Mouse (Mus musculus): ENCODE measurements around the gene Ganab.
A peak's percentile ranks its signal among the peaks of the same experiment; 100 is the strongest.

Gene Ganab

DNA sequence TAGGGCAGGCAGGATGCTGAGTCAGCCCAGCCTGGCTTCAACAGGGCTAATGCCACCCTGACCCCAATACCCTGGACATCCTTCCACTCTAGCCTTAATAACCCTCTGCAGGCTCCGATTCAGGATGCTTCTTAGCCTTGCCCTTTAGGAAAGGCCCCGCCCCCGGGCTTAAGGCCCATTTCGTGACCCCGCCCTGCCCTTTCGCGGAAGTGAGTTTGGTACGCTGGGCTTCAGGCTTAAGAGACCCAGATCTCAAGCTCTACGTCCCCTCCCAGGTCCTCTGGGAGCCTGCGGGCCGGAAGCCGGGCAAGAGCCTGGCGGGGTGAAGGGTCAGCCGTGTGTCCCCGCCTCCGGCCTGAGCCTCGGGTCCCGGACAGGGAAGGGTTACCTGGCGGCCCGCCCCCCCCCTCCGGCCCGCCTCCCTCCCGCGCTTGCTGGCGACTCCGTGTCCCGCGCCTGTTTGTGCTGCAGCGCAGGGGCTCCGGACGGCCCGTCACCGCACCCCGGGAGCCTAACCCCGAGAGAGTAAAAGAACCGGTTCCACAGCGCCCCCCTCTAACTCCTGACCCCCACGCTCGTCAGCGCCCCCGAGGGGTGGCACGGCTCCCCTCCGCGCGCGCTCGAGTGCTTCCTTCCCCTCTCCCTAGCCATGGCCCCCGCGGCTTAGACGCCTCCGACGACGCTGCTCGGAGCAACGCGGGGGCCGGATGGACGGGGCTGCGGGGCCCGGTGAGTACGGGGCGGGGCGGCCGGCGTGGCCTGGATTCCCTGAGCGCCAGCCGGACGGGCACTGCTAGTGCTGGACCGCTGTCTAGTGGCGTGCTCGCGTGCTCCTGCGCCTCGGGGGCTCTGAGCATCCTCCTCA is 31.6 kb downstream of the Ganab start, which contains the start of the genes Rom1 and Eml3:
Rom1 (minus strand) TSS at position 133 of the 865 bp plus-strand sequence.
Eml3 (plus strand) TSS at position 329 of the 865 bp plus-strand sequence.
- DNase-seq (ENCODE audit: low spot score in 2 of 2), result peak; percentile 42 to 65

DNA sequence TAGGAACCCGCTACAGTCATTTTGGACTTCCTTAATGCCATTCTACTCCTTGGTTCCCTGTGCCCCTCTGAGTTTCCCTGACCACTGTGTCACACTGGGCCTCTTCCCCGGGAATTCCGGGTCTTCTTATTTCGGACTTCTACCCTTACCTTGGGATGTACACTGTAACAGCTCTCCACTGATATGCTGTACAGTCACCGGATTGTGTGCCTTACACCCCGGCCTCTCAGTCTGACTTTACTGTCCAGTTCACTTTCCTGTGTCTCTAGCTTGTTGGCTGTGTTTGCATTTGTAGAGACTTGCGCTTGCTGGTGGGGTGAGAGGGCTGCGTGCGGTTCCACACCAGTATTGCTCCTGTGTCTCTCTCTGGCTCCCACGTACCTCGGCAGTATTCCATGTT is 32.2 kb downstream of the Ganab start:
- no peak for DNase-seq (ENCODE audit: low spot score in 2 of 2)

DNA sequence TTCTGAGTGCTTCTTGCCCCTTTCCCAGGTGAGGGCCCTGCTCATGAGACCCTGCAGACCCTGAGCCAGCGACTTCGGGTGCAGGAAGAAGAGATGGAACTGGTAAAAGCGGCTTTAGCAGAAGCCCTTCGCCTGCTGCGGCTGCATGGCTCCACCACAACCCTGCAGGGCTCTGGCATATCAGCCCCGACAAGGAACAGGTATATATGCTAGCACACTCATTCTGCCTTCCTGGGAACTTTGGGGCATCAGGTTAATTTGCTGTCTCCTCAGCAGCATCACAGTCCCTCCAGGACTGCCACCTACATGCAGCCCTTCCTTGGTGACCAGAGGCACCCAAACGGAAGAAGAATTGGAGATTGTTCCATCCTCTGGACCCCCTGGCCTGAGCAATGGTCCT is 32.9 kb downstream of the Ganab start:
- DNase-seq (ENCODE audit: low spot score in 2 of 2), result no peak

DNA sequence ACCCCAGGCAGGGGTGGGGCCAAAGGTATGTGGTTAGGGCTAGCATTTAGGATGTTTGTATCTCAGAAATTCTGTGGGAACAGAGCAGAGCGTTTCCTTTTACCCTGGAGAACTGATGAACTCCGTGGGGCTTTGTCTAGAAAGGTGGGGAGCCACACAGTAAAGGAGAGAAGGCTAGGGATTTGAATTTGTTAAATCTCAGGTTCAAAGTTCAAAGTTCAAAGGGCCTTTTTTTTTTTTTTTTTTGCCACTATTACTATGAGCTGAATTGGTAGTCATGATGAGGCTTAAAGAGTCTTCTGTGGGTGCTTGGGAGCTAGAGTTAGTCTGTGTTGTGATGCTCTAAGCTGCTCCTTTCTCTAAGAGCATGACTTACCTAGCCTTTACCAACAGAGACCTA is 38.9 kb downstream of the Ganab start:
- no peak for DNase-seq (ENCODE audit: low spot score in 2 of 2)

DNA sequence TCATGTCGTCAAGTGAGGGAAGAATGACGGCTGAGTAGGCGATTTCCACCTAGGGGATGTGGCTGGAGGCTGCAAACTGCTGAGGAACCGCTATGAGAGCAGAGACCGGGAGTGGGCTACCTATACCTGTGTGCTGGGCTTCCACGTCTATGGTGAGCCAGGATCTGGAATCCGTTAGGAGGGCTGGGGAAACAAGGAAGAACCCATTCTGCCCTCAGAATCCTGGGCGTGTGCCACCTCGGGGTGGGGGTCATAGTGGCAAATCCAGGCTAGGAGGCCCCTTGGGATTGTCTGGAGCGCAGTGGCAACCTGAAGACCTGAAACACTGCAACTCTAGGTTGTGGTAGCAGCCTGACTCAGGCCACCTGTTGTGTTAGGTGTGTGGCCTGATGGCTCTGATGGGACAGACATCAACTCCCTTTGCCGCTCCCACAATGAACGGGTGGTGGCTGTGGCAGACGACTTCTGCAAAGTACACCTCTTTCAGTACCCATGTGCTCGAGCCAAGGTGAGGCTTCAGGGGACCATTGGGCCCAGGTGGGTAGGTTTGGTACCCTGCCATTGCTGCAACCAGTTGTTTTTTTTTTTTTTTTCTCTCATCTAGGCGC is 42.8 kb downstream of the Ganab start:
- DNase-seq (ENCODE audit: low spot score in 2 of 2), result no peak

DNA sequence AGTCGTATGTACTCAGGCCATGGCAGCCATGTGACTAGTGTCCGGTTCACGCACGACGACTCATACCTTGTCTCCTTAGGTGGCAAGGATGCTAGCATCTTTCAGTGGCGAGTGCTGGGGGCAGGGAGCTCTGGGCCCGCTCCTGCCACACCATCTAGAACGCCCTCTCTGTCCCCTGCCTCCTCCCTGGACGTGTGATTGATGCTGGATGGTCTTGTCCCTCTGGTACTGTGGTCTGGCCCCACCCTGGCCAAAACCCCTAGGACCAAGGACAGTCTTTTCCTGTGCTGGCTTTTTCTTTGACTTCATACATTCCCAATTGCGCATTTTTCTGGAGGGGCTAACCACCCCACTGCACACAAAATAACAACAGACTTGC is 43.3 kb downstream of the Ganab start:
- no peak for DNase-seq (ENCODE audit: low spot score in 2 of 2)

DNA sequence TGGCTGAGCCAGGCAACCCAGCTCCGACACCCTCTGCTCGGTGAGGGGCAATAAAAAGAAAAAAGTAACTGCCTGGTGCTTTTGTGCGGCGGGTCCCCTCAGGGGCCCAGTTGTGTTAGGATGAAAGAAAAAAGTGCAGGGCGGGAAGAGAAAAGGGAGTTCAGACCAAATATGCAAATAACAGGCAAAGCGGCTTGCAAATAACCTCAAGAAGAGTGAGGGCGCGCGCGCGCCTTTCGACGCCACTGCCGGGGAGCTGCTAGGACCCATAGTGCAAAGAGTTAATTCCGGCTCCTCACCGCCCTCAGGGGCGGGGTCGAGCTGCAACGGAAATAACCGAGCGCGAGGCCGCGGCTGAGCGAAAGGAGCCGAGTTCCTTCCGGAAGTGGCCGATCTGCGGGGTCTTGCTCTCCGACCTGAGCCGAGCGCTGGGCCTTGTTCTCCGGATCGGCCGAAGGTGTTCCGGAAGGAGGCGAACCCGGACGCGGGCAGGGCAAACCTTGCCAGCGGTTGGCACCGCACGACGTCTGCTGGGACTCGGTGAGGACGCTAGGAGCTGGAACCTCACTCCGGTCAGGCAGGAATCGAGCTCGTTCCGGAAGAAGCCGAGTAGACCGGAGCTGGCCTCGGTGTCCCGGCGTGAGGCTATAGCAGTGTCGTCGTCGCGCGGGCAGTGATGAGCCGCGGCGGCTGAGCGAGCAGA is 43.8 kb downstream of the Ganab start, which contains the start of gene Mta2:
Mta2 (plus strand) TSS at position 361 of the 703 bp plus-strand sequence.
- DNase-seq (ENCODE audit: low spot score in 2 of 2), result peak; percentile 93 to 94

DNA sequence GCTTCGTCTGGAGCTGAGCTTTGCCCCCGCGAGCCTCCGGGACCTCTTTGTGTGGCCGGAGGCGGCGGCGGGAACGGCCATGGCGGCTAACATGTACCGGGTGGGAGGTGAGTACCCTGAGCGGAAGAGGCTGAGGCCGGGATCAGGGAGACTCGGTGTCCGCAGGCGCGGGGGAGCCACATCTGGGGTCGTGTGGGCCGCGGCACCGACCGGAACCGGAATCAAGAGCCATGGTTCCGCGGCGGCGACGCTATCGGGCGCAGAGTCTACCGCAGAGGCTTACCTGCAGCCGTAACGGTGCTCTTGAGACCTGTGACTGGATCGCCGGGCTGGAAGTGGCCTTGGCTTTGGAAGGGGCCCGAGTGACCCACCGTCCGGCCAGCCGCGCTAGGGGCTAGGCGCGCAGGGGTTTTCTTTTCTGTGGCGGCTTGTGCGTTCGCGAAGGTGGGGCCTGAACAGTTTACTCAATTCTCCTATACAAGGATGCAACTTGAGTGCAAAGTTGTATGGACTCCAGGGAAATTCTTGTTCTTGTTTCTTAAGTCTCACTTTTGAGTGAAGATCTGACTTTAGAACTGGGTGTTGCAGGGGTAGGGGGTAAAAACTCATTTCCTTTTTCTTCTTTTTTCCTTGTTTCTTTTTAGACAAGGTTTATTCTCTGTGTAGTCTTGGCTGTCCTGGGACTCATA is 44.5 kb downstream of the Ganab start:
- DNase-seq (ENCODE audit: low spot score in 2 of 2), result peak; percentile 54 to 59

DNA sequence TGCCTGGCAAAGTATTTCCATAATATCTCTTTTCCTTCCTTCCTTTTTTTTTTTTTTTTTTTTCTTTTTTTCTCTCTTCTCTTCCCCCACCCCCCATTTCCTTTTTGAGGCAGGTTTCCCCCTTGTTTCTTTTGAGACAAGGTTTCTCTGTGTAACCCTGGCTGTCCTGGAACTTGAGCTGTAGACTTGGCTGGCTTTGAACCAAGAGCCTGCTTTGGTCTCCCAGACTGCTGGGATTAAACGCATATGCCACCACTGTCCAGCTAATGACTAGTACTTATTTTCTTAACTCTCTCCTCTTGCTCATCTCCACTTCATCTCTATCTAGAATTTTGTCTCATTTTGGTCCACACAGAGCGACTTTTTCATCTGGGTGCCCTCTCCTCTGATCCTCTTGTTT is 45.2 kb downstream of the Ganab start:
- no peak for DNase-seq (ENCODE audit: low spot score in 2 of 2)

DNA sequence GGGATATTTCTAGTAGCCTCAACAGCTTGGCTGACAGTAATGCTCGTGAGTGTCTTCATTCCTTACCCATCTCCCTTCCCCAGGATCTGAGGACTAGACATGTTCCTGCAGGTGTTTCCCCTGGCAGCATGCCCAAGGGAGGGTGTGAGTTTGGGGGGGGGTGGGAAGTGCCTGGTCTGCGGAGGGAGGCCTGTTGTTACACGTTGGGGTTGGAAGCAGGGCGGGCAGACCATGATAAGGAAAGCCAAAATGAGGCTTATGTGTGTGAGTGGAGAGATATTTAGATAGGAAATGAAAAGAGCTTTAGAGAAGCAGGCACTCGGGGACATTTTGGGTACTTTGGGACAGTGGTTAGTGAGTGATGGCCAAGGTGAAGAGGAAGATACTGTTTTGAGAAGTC is 46.2 kb downstream of the Ganab start:
- no peak for DNase-seq (ENCODE audit: low spot score in 2 of 2)

DNA sequence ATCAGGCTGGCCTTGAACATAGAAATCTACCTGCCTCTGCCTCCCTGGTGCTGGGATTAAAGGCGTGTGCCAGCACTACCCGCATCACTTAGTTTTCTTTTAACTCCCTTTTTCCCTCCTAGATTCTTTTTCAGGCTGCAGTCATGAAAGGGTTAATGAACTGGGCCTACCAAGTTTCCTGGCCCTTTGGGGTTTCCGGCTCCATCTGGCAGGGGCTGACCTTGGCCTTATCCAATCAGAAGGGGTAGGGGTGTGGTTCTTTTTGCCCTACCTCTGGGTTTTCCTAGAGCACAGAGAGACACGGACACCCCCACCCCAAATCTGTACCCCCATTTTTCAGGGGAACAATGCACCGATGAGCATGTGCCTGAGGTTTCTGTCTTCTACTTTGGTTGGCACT is 46.9 kb downstream of the Ganab start:
- DNase-seq (ENCODE audit: low spot score in 2 of 2), result no peak

DNA sequence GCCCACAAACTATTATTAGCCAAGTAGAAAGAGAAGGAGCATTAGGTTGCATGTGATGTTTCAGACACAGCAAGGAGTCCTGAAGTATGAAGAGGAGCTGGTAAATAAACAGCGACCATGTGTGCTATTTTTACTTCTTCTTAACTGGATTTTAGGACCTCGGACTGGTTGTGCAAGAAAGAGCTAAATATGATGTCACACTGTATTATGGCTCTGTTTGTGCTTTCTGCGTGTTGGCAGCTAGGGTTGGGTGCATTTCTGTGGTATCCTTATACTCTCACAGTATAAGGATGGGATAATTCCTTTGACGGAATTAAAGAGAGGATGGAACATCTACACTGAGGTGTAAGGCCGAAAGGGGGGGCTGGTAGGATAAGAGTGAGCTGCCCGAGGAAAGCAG is 47.4 kb downstream of the Ganab start:
- no peak for DNase-seq (ENCODE audit: low spot score in 2 of 2)

DNA sequence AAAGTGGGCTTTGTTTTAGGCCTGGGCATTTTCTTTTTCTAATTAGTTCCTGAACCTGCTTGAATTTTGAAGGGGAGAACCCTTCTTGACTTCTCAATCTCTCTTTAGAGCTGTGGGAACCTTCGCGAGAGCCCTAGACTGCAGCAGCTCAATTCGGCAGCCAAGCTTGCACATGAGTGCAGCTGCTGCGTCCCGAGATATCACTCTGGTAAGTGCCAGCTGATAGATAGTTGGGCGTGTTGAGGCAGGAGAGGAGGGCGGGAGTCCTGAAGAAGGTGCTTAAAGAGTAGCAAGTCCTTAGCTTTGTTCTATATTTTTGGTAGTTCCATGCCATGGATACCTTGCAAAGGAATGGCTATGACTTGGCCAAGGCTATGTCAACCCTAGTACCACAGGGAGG is 49.1 kb downstream of the Ganab start:
- no peak for DNase-seq (ENCODE audit: low spot score in 2 of 2)

DNA sequence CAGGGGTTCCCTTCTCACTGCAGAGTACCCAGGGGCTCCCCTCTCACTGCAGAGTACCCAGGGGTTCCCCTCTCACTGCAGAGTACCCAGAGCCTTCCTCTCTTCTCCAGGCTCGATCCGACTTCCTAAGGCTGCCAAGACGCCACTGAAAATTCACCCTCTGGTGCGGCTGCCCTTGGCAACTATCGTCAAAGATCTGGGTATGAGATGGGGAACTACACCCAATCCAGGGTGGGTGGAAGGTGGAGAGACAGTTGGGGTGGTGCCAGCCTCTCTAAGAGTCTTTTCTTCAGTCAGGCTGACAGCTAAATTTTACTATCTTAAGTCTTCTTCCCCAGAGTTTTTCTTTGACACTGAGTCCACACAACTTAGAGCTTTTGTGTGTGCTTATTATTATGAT is 52.3 kb downstream of the Ganab start:
- no peak for DNase-seq (ENCODE audit: low spot score in 2 of 2)

DNA sequence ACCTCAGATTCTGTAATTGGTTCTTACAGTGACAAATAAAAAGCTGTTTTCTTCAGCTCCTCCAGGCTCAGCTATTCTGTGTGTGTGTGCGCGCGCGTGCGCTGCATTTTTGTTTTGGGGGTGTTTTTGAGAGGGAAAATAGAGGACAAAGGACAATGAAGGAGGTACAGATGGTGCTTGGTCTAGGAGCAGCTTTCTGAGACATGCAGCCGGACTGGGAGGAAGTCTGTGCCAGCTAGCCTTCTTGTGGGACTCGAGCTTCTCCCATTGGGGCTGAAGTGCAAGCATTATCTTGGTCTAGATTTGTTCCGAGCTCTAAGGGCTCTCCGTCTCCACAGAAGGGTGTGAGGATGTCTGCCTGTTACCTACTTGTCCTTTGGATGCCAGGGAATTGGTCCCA is 54.4 kb downstream of the Ganab start:
- DNase-seq (ENCODE audit: low spot score in 2 of 2), result no peak

DNA sequence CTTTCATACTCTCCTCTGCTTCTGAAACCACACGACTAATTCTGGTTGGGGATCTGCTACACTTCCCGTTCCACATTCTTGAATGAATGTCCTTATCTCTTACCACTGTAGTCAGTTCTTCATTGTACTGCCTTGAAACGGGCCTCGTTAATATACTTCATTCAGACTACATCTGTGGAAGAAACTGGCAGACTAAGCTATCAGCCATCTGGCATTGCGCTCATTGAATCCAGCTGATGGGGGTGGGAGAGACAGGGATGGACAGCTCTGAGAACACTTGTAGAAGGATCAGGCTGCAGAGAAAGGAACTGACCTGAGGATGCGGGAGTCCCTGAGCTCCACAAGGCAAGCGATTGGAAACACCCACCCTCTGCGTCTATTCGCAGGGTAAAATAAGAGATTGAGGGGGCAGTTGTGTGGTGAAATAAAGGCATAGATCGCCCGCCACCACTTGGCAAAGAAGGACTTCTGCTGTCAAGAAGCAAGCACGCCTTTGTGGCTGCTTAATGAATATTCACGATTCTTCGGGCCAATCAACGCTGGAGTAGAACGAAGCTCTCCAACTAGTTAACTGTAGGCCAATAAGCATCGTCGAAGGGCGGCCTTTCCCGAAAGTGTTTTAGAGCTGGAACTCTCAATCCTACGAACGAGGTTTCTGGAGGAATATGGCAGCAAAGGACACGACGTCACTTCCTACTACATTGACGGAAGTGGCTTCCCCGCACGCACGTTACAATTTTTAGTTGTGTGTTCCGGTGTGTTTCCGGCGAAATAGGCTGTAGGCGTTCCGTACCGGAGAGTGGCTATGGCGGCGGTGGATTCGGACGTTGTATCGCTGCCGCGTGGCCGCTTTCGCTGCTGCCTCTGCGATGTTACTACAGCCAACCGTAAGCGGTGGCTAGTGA is 55.5 kb downstream of the Ganab start, which contains the start of gene Tut1:
Tut1 (plus strand) TSS at position 713 of the 905 bp plus-strand sequence.
- peak; percentile 97 for DNase-seq (ENCODE audit: low spot score in 2 of 2)

DNA sequence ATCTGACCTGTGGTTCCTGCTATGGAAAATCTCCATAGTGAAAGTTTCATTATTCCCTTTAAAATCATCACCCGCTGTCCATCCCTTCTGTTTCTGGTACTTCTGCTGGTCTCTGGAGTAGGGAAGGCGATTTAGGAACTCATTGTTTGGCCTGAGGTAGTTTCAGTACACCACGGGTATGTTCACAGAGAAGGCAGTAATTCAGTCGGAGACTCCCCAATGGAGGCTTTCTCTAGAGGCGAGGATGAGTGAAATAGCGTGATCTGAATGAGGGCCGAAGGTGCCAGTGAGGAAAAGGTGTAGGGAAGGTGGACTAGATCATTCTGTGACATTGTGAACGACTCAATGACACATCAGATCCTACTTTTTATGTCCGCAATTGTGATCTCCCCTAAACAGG is 56.3 kb downstream of the Ganab start:
- DNase-seq (ENCODE audit: low spot score in 2 of 2), result no peak

DNA sequence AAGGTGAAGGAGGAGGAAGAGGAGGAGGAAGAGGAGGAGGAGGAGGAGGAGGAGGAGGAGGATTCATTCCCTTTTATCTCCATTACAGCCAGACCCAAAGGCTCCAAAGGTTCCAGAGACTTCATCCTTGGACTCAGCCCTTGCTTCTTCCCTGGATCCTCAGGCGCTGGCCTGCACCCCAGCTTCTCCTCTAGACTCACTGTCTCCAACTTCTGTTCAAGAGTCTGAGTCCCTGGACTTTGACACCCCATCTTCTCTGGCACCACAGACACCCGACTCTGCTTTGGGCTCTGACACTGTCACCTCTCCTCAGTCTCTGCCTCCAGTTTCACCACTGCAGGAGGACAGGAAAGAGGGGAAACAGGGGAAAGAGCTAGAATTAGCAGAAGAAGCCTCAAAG is 64.4 kb downstream of the Ganab start:
- DNase-seq (ENCODE audit: low spot score in 2 of 2), result no peak

DNA sequence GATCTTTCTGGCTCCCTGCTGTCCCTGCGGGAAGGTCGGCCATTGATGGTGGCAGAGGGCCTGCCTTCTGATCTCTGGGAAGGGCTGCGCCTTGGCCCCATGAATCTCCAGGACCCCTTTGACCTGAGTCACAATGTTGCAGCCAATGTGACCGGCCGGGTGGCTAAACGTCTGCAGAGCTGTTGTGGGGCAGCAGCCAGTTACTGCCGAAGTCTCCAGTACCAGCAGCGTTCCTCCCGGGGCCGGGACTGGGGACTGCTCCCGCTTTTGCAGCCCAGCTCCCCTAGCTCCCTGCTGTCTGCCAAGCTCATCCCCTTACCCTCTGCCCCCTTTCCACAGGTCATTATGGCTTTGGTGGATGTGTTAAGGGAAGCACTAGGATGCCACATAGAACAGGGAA is 67.2 kb downstream of the Ganab start:
- DNase-seq (ENCODE audit: low spot score in 2 of 2), result no peak

DNA sequence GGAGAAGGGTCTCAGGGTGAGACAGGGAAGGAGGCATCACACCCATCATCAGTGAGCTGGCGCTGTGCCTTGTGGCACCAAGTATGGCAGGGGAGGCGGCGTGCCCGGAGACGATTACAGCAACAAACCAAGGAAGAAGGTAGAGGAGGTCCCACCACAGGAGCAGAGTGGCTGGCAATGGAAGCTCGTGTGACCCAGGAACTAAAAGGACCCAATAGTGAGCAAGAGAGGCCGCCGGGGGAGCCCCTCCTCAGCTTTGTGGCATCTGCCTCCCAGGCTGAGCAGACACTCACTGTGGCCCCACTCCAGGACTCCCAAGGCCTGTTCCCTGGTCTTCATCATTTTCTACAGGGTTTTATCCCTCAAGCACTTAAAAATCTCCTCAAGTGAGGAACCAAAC is 67.9 kb downstream of the Ganab start:
- DNase-seq (ENCODE audit: low spot score in 2 of 2), result no peak

DNA sequence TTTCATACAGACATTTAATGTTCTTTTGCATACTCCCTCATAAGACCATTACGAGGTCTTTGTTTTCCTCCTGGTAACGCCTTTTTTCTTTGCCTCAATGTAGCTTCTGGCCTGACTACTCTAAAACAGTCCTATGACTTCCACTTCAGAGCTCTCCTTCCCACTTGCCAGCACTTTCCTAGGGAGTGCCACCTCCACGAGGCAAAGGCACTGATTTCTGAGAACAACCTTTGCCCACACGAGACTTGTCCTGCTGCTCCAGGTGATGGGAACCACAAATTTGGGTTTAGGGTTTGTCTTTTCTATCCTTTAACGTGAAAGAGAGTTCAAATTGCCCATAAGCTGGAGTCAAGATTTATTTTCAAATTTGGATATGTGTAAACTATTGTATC is 68.3 kb downstream of the Ganab start:
- DNase-seq (ENCODE audit: low spot score in 2 of 2), result no peak
